Mouse (Mus musculus): ENCODE data around the gene Ankrd12.

The Ankrd12 gene

GRCm38 (mm10) chr17:65930158-65930826 lies 146.6 kb downstream of the Ankrd12 start:
- no peak for DNase-seq (ENCODE audit: low spot score)

DNA sequence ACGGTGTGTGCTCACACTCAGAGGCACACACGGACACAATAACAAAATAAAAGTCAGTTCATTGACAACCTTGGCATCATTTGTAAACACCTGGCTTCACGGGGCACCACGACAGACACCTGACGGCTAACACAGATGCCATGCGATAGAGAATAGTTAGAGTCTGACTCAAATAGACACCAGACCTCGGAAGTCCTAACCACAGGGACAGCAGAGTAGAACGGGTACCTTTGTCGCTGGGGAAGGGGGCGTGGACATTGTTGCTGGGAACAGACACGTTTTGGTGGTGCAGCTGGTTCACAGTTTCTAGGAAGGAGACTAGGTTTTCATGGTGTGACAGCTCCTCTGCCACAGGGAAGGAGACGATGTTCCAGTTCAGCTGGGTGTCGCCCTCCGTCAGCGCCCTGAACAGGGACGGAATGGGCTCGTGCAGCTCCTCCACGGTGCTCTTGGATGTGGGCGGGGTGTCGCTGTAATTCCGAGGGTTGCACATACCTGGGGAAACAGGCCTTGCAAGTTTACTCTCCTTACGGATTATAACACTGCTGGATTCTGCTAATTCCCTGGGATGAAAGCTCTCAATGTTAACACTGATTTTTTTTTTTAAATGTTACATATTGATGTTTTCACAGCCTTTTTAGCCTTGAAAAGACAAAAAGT lies 147.4 kb downstream of the Ankrd12 start:
- no peak for DNase-seq (ENCODE audit: low spot score)

DNA sequence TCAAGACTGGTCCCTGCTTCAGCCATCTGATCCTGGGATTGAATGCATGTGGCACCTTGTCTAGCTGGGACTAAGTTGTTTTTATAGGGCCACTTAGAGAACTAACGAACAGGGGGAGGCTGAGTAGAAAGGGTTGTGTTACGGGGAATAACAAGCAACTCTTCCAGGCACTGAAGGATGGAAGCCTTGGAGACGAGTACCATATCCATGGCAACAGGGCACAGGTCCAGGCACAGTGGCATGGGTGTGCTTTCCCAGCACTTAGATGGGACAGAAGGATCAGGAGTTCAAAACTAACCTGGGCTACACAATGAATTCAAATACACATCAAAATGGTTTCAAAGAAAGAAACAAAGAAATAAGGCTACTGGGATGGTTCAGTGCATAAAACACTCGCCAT lies 149.8 kb downstream of the Ankrd12 start:
- no peak for DNase-seq (ENCODE audit: low spot score)

DNA sequence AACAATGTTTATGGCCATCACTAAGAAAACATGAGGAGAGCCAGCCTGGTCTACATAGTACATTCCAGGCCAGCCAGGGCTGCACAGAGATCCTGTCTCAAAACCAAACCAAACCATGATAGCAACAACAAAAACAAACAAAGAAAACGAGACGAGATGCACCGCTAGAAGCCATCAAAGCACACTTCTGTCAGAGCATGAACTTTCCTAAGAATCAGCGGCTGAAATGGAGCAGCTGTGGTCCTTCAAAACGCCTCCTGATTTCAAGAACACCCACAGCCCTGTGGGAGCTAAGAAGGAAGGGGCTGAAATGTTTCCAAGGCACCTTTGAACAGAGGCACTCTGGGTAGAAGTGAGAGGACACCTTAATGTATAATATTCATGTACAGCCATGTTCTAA lies 152.7 kb downstream of the Ankrd12 start:
- no peak for DNase-seq (ENCODE audit: low spot score)

DNA sequence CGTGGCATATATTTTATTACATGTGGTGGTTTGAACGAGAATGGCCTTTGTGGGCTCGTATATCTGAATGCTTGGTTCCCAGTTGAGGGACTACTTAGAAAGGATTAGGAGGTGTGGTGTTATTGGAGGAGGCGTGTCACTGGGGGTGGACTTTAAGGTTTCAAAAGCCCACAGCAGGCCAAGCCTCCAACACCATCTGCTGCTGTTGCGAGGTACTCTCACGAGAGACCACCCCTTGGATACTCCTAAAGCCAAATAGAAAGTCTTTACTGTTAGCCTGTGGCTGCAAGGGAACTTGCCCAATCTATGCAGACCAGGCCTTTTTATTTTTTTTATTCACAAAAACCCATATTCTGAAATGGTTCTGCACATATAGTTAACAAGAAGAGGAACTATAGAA lies 154.9 kb downstream of the Ankrd12 start:
- no peak for DNase-seq (ENCODE audit: low spot score)

DNA sequence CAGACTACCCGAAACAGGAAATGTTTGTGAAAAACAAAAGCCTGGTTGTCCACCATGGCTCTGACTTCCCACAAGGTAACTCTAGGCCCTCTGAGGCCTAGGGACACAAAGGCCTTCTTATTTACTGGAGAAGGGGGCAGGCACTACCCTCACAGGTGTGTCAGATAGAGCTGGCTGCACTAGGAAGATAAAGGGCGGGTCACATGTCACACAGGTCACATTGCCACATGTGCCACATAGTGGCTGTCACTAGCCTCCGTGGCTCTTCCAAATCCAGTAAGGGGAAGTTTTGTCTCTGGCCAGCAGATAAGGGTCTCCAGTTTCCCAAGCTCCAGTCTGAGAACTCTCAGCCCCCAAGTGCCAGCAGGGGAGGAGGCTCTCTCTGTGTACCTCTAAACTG lies 157.7 kb downstream of the Ankrd12 start:
- no peak for DNase-seq (ENCODE audit: low spot score)

DNA sequence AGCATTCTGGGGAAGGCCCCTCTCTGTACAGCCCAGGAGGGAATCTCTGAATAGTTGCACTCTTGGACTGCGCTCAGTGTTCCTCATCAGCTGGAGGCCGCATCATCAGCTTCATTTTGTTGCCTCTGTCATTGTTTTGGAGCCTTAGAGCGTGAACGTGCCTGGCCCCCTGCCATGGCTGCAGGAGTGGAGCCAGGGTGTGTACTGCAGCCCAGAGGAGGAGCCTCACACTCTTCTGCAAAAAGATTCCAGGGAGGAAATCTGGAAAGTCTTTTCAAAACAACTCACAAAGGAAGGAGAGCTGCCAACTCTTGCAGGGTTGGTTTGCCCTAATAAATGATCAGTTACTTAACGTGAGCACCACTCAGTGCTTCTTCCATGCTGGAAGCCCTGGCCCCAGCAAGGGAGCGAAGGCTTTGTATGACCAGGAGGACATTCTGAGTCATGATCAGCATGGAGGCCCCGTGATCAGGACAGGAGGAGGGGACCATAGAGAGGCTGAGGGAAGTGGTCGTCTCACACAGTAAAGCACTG lies 160.7 kb downstream of the Ankrd12 start:
- DNase-seq (ENCODE audit: low spot score) = peak; percentile 76
